Mouse (Mus musculus): Measurements from ENCODE around the gene Iltifb.
"Not testable (repeated sequence)": the region's sequence is repeated elsewhere in the genome, so short reads cannot be mapped to it uniquely, and the experiment has no call there.

DNA sequence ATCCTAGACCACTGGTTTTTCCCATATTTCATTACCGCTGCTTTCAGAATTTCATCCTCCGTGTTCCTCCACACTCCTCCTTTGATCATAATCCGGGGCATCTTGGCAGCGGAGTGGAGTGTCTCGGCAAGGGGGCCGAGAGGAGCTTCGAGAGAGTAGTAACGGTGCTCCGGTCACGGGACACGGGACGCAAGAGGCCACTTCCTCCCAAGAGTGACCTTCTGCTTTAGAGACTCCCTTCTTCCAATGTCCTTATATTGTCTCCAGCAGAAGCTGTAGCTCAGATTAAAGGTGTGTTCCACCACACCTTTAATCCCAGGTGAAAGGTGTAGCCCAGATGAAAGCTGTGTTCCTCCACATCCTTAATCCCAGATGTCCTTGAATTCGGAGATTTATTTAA is 54.2 kb downstream of the Iltifb start, which contains the start of gene Gm32717:
- not testable (repeated sequence) for TF ChIP-seq CTCF (IDR thresholded peaks at IDR 0.05; ENCODE audit: low read depth); EP300 (optimal IDR thresholded peaks at IDR 0.05)

Measured in stomach, postnatal 0 days (tissue).